Mouse (Mus musculus) adrenal gland, postnatal 4 days (tissue): ENCODE results near the gene Rack1. TPM values are rescaled to one million over a fixed set of nuclear protein-coding genes. Genes with fewer than 3 reads are reported as not detected.
"Not testable (repeated sequence)": the region's sequence is repeated elsewhere in the genome, so short reads cannot be mapped to it uniquely, and the experiment has no call there.

Source experiments
- DNase-seq, 2 experiments: peaks; one replicate each; pipeline ENCODE4 v3.0.0; 2021 to 2022; ENCODE audit warnings: low spot score in 2 of 2, mixed read lengths in 2 of 2
- total RNA-seq, 2 experiments: library from RNA; stranded (reverse); gene quantifications; 2 replicates each; pipeline ENCODE4 v1.2.3; 2021

Rack1 gene
- total RNA-seq, 2 experiments from 2014 or later = 940 to 975 TPM

GRCm38 (mm10) chr11:48838879-48839680 is 38.9 kb downstream of the Rack1 start:
- no peak for DNase-seq

GRCm38 (mm10) chr11:48840805-48841204 is 40.7 kb downstream of the Rack1 start:
- DNase-seq = no peak

GRCm38 (mm10) chr11:48841213-48841612 is 41.1 kb downstream of the Rack1 start:
- DNase-seq = no peak

- no peak for DNase-seq
Measured at GRCm38 (mm10) chr11:48842378-48842792, 42.3 kb downstream of the Rack1 start.

- no peak for DNase-seq
Measured at GRCm38 (mm10) chr11:48843202-48843601, 43.1 kb downstream of the Rack1 start.

GRCm38 (mm10) chr11:48844309-48844708 is 44.2 kb downstream of the Rack1 start:
- no peak for DNase-seq

GRCm38 (mm10) chr11:48845244-48845815 is 45.2 kb downstream of the Rack1 start:
- no peak for DNase-seq

GRCm38 (mm10) chr11:48846362-48846761 is 46.2 kb downstream of the Rack1 start:
- DNase-seq = not testable (repeated sequence)

GRCm38 (mm10) chr11:48846881-48847280 is 46.7 kb downstream of the Rack1 start:
- no peak for DNase-seq

- DNase-seq = no peak
Measured at GRCm38 (mm10) chr11:48850240-48850639, 50.1 kb downstream of the Rack1 start.

- DNase-seq = no peak
Measured at GRCm38 (mm10) chr11:48851270-48851995, 51.3 kb downstream of the Rack1 start.

- DNase-seq = no peak
Measured at GRCm38 (mm10) chr11:48852190-48852589, 52.1 kb downstream of the Rack1 start.

- no peak for DNase-seq
Measured at GRCm38 (mm10) chr11:48852624-48853473, 52.7 kb downstream of the Rack1 start.

- DNase-seq = peak; percentile 61 to 67
Measured at GRCm38 (mm10) chr11:48853474-48854180, 53.5 kb downstream of the Rack1 start.

Other genes starting within 250 kb of the Rack1 start
- 10 to 100 TPM; 62.4 to 69.7 TPM for gene Trim41, start 17.0 kb downstream of the Rack1 start, total RNA-seq
- gene Trim7, start 25.8 kb downstream of the Rack1 start, total RNA-seq = 10 to 100 TPM in 1 of 2 experiments, 1 to 10 TPM in 1; 9.5 to 14.2 TPM
- 1 to 10 TPM; 5.3 to 5.4 TPM for gene Gm12184, start 26.3 kb downstream of the Rack1 start, total RNA-seq
- gene Irgm1, start 71.4 kb downstream of the Rack1 start, total RNA-seq = 10 to 100 TPM; 17.3 to 20.1 TPM
- under 1 TPM; 0.73 to 0.96 TPM for gene Gm5431, start 101.9 kb downstream of the Rack1 start, total RNA-seq
- 1 to 10 TPM; 8.2 to 9.1 TPM for gene Psme2b, start 145.9 kb downstream of the Rack1 start, total RNA-seq
- gene Olfr56, start 178.6 kb downstream of the Rack1 start, total RNA-seq = under 1 TPM; 0.14 to 0.28 TPM
- 1 to 10 TPM; 1.5 to 1.6 TPM for gene 9930111J21Rik1, start 179.1 kb downstream of the Rack1 start, total RNA-seq
- 1 to 10 TPM in 1 of 2 experiments, under 1 TPM in 1; 0.87 to 2.5 TPM for gene Gm12185, start 191.9 kb downstream of the Rack1 start, total RNA-seq
- 1 to 10 TPM; 1.9 to 4.2 TPM for gene Tgtp1, start 193.8 kb downstream of the Rack1 start, total RNA-seq